Mouse (Mus musculus): Measurements from ENCODE around the gene Slc35c2. TPM values are rescaled to one million over a fixed set of nuclear protein-coding genes. Genes with fewer than 3 reads are reported as not detected.

Gene Slc35c2
- polyA plus RNA-seq, 1 experiment = 82.3 TPM

GRCm38 (mm10) chr2:165243122-165243720, 44.4 kb downstream of the Slc35c2 start:
- TF ChIP-seq POLR2A (IDR thresholded peaks at IDR 0.05; ENCODE audit: control insufficient read depth, extremely low read depth, insufficient read depth, low read length, poor library complexity) (no peak), CTCF (IDR thresholded peaks at IDR 0.05; ENCODE audit: borderline replicate concordance, control insufficient read depth, extremely low read depth, insufficient read depth, low read length, poor library complexity) (no peak)
- Histone ChIP-seq H3K27ac (ENCODE audit: control insufficient read depth, insufficient read depth, low read length) (no peak overlapping the region), H3K4me1 (replicated peaks; ENCODE audit: control insufficient read depth, insufficient read depth, low read length) (peaks cover 3% of the 10 kb centered on the region; the same call in 1 of the 2 replicates), H3K4me3 (ENCODE audit: control insufficient read depth, insufficient read depth, low read length) (no peak overlapping the region), H3K36me3 (ENCODE audit: control insufficient read depth, insufficient read depth, low read length) (no peaks in the 10 kb centered on the region), H3K27me3 (ENCODE audit: control insufficient read depth, insufficient read depth, low read length) (no peaks in the 10 kb centered on the region; the same call in 1 of the 2 replicates)
- DNase-seq = no peak
- 57% methylated on average over 11 of the region's 11 CpGs for WGBS

DNA sequence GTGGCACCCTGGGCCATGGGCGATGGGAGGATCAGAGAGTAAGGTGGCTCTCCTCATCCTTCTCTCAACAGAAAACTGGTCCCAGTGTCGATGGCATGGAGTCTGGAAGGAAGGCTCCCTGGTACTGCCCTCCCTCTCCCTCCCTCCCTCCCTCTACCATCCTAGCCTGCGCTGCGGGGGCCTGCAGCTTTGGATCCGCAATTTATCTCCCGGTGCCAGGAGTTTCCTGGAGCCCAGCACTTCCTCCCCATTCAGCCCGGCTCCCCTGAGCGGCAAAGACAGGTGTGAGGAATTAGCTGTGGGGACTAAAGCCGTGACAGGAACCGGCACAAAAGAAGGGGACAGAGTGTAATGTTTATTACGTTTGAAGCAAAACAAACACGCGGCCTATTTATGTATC, 45.1 kb downstream of the Slc35c2 start:
- DNase-seq = no peak
- TF ChIP-seq CTCF (IDR thresholded peaks at IDR 0.05; ENCODE audit: borderline replicate concordance, control insufficient read depth, extremely low read depth, insufficient read depth, low read length, poor library complexity) (no peak), POLR2A (IDR thresholded peaks at IDR 0.05; ENCODE audit: control insufficient read depth, extremely low read depth, insufficient read depth, low read length, poor library complexity) (no peak)
- WGBS = 48% methylated on average over 13 of the region's 13 CpGs
- Histone ChIP-seq H3K4me1 (replicated peaks; ENCODE audit: control insufficient read depth, insufficient read depth, low read length) (peaks cover 3% of the 10 kb centered on the region; the same call in 1 of the 2 replicates), H3K27me3 (ENCODE audit: control insufficient read depth, insufficient read depth, low read length) (peaks cover 2% of the 10 kb centered on the region; the same call in 1 of the 2 replicates), H3K27ac (ENCODE audit: control insufficient read depth, insufficient read depth, low read length) (no peak overlapping the region), H3K4me3 (ENCODE audit: control insufficient read depth, insufficient read depth, low read length) (no peak overlapping the region), H3K36me3 (ENCODE audit: control insufficient read depth, insufficient read depth, low read length) (no peaks in the 10 kb centered on the region)

DNA sequence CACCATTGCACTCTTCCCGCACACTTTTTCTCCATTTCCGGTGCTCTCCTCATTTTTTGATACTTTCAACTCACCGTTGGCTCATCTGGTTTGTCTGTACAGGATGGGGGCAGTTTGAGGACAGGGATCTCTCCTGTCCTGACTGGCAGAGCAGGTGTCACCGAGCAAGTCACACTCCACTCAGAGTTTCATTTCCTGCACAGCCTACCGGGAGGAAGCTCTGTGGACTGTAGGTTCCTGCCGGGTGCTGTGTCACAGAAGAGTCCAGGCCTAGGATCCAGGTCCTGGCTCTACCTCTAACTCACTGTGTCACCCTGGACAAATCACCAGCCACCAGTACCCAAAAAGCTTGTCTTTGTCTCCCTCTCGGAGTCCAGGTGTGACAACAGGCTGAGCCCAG, 45.9 kb downstream of the Slc35c2 start:
- Histone ChIP-seq H3K27me3 (ENCODE audit: control insufficient read depth, insufficient read depth, low read length) (peaks cover 5% of the 10 kb centered on the region; the same call in 1 of the 2 replicates), H3K4me1 (replicated peaks; ENCODE audit: control insufficient read depth, insufficient read depth, low read length) (peaks cover 3% of the 10 kb centered on the region; the same call in 1 of the 2 replicates), H3K36me3 (ENCODE audit: control insufficient read depth, insufficient read depth, low read length) (no peaks in the 10 kb centered on the region), H3K27ac (ENCODE audit: control insufficient read depth, insufficient read depth, low read length) (no peak overlapping the region), H3K4me3 (ENCODE audit: control insufficient read depth, insufficient read depth, low read length) (no peak overlapping the region)
- TF ChIP-seq CTCF (IDR thresholded peaks at IDR 0.05; ENCODE audit: borderline replicate concordance, control insufficient read depth, extremely low read depth, insufficient read depth, low read length, poor library complexity) (no peak), POLR2A (IDR thresholded peaks at IDR 0.05; ENCODE audit: control insufficient read depth, extremely low read depth, insufficient read depth, low read length, poor library complexity) (no peak)
- WGBS = 17% methylated on average over 7 of the region's 7 CpGs
- DNase-seq = no peak

DNA sequence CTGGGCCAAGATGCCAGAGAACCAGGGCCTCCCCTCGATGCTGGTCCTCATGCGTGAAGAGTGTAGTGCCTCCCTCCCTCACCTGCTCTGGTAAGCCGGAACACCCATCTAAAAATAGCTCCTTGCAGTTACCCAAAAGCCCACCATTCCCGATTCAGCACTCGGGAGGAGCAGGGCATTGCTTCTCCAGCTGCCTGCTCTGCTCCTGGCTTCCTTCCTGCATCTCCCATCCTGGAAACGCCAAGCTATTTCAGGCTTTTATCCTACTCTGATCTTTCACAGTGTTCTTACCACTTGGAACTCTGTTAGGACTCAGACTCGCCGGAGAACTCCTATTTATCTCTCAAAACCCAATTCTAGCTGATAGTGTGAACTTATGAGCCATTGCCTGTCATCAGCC, 47.3 kb downstream of the Slc35c2 start:
- TF ChIP-seq POLR2A (IDR thresholded peaks at IDR 0.05; ENCODE audit: control insufficient read depth, extremely low read depth, insufficient read depth, low read length, poor library complexity) = no peak
- no peak for TF ChIP-seq CTCF (IDR thresholded peaks at IDR 0.05; ENCODE audit: borderline replicate concordance, control insufficient read depth, extremely low read depth, insufficient read depth, low read length, poor library complexity)
- no peak for DNase-seq
- Histone ChIP-seq H3K27ac (ENCODE audit: control insufficient read depth, insufficient read depth, low read length) (no peak overlapping the region), H3K36me3 (ENCODE audit: control insufficient read depth, insufficient read depth, low read length) (no peaks in the 10 kb centered on the region), H3K4me1 (replicated peaks; ENCODE audit: control insufficient read depth, insufficient read depth, low read length) (0 out of 2 replicates have a peak, but pooled peaks cover under 1% of the 10 kb centered on the region), H3K27me3 (ENCODE audit: control insufficient read depth, insufficient read depth, low read length) (peaks cover 5% of the 10 kb centered on the region; the same call in 1 of the 2 replicates), H3K4me3 (ENCODE audit: control insufficient read depth, insufficient read depth, low read length) (no peak overlapping the region)
- 45% methylated on average over 8 of the region's 8 CpGs for WGBS

- H3K4me3 ChIP-seq (ENCODE audit: control insufficient read depth, insufficient read depth, low read length) = no peak overlapping the region
- DNase-seq = no peak
- TF ChIP-seq CTCF (IDR thresholded peaks at IDR 0.05; ENCODE audit: borderline replicate concordance, control insufficient read depth, extremely low read depth, insufficient read depth, low read length, poor library complexity) (no peak), POLR2A (IDR thresholded peaks at IDR 0.05; ENCODE audit: control insufficient read depth, extremely low read depth, insufficient read depth, low read length, poor library complexity) (no peak)
- 12% methylated on average over 15 of the region's 15 CpGs for WGBS
- no peaks in the 10 kb centered on the region for H3K4me1 ChIP-seq (replicated peaks; ENCODE audit: control insufficient read depth, insufficient read depth, low read length)
- no peak overlapping the region for H3K27ac ChIP-seq (ENCODE audit: control insufficient read depth, insufficient read depth, low read length)
- no peaks in the 10 kb centered on the region for H3K36me3 ChIP-seq (ENCODE audit: control insufficient read depth, insufficient read depth, low read length)
- peaks cover 10% of the 10 kb centered on the region; the same call in 1 of the 2 replicates for H3K27me3 ChIP-seq (ENCODE audit: control insufficient read depth, insufficient read depth, low read length)
Measured at GRCm38 (mm10) chr2:165239533-165240144, 48.0 kb downstream of the Slc35c2 start.

GRCm38 (mm10) chr2:165238416-165239145, 49.1 kb downstream of the Slc35c2 start:
- peaks cover 15% of the 10 kb centered on the region for H3K27me3 ChIP-seq (ENCODE audit: control insufficient read depth, insufficient read depth, low read length)
- TF ChIP-seq CTCF (IDR thresholded peaks at IDR 0.05; ENCODE audit: borderline replicate concordance, control insufficient read depth, extremely low read depth, insufficient read depth, low read length, poor library complexity) = no peak
- TF ChIP-seq POLR2A (IDR thresholded peaks at IDR 0.05; ENCODE audit: control insufficient read depth, extremely low read depth, insufficient read depth, low read length, poor library complexity) = no peak
- no peaks in the 10 kb centered on the region for H3K36me3 ChIP-seq (ENCODE audit: control insufficient read depth, insufficient read depth, low read length)
- H3K27ac ChIP-seq (ENCODE audit: control insufficient read depth, insufficient read depth, low read length) = no peak overlapping the region
- H3K4me3 ChIP-seq (ENCODE audit: control insufficient read depth, insufficient read depth, low read length) = no peak overlapping the region
- no peaks in the 10 kb centered on the region for H3K4me1 ChIP-seq (replicated peaks; ENCODE audit: control insufficient read depth, insufficient read depth, low read length)
- 37% methylated on average over 12 of the region's 12 CpGs for WGBS
- no peak for DNase-seq
